Comparison of ENCODE assay signal across 8 mouse cellular contexts in genomic region chr11:80382626-80383018, GRCm38 (mm10). TPM values are rescaled to one million over a fixed set of nuclear protein-coding genes. Genes with fewer than 3 reads are reported as not detected.
A peak's percentile ranks its signal among the peaks of the same experiment; 100 is the strongest.
DNase-seq lines count a peak whose midpoint lies in the region; ATAC-seq and TF ChIP-seq lines count a peak whose summit lies in the region.

No protein-coding gene starts in this region.

- peak overlapping the region; percentile 98 for H3K4me3 ChIP-seq in testis, adult 2 months (ENCODE audit: control insufficient read depth, low read depth, low read length)
- peak overlapping the region; percentile 97 for H3K4me3 ChIP-seq in forebrain, embryonic 13.5 days
- peak overlapping the region; percentile 87 for H3K4me3 ChIP-seq in intestine, embryonic 15.5 days (replicated peaks)
- peak overlapping the region; percentile 98 for H3K4me3 ChIP-seq in megakaryocyte, embryonic 14.5 days (replicated peaks)

- H3K4me2 ChIP-seq in forebrain, embryonic 13.5 days: peak overlapping the region; percentile 71
- H3K4me2 ChIP-seq in intestine, embryonic 15.5 days (replicated peaks): peak overlapping the region; percentile 59

- DNase-seq in adrenal gland, adult 2 months: peak; percentile 59
- DNase-seq in adrenal gland, adult 8-10 months: no peak
- no peak for DNase-seq in testis, postnatal 10 days (ENCODE audit: low spot score)
- DNase-seq in spleen, postnatal 10 days (ENCODE audit: low spot score in 2 of 2): peak; percentile 55 to 65

- no peak for TF ChIP-seq CTCF in testis, adult 2 months (IDR thresholded peaks at IDR 0.05; ENCODE audit: control insufficient read depth, insufficient read depth, insufficient replicate concordance, low read depth, low read length)

- H3K4me1 ChIP-seq in testis, adult 2 months (ENCODE audit: control insufficient read depth, insufficient read depth, low read length): peaks cover 2% of the 10 kb centered on the region
- peaks cover 40% of the 10 kb centered on the region for H3K4me1 ChIP-seq in forebrain, embryonic 13.5 days
- peaks cover 8% of the 10 kb centered on the region; the same call in 1 of the 2 replicates for H3K4me1 ChIP-seq in intestine, embryonic 15.5 days (replicated peaks)
- peaks cover 35% of the 10 kb centered on the region for H3K4me1 ChIP-seq in megakaryocyte, embryonic 14.5 days

- H3K9me3 ChIP-seq in forebrain, embryonic 13.5 days (replicated peaks): no peaks in the 10 kb centered on the region
- H3K9me3 ChIP-seq in intestine, embryonic 15.5 days: no peaks in the 10 kb centered on the region
- no peaks in the 10 kb centered on the region for H3K9me3 ChIP-seq in megakaryocyte, embryonic 14.5 days

- peak overlapping the region; percentile 89 for H3K27ac ChIP-seq in testis, adult 2 months (ENCODE audit: control insufficient read depth, insufficient read depth, low read depth, low read length)
- H3K27ac ChIP-seq in forebrain, embryonic 13.5 days: peak overlapping the region; percentile 91
- H3K27ac ChIP-seq in intestine, embryonic 15.5 days: peak overlapping the region; percentile 92

- 8% methylated on average over 12 of the region's 12 CpGs for WGBS in forebrain, embryonic 13.5 days
- WGBS in intestine, embryonic 15.5 days: 3% methylated on average over 12 of the region's 12 CpGs

- H3K9ac ChIP-seq in forebrain, embryonic 13.5 days: peak overlapping the region; percentile 99
- peak overlapping the region; percentile 44 for H3K9ac ChIP-seq in intestine, embryonic 15.5 days

- no peaks in the 10 kb centered on the region for H3K27me3 ChIP-seq in testis, adult 2 months (ENCODE audit: control insufficient read depth, insufficient read depth, low read length)
- no peaks in the 10 kb centered on the region for H3K27me3 ChIP-seq in forebrain, embryonic 13.5 days
- no peaks in the 10 kb centered on the region for H3K27me3 ChIP-seq in intestine, embryonic 15.5 days (replicated peaks)
- no peaks in the 10 kb centered on the region for H3K27me3 ChIP-seq in megakaryocyte, embryonic 14.5 days (replicated peaks)

- TF ChIP-seq POLR2A in testis, adult 2 months (IDR thresholded peaks at IDR 0.05; ENCODE audit: control insufficient read depth, low read depth, low read length): no peak

- H3K36me3 ChIP-seq in testis, adult 2 months (ENCODE audit: control insufficient read depth, insufficient read depth, low read length): peaks cover 4% of the 10 kb centered on the region
- peaks cover 7% of the 10 kb centered on the region for H3K36me3 ChIP-seq in forebrain, embryonic 13.5 days (ENCODE audit: poor library complexity, severe bottlenecking)
- peaks cover 3% of the 10 kb centered on the region; the same call in 1 of the 2 replicates for H3K36me3 ChIP-seq in intestine, embryonic 15.5 days
- H3K36me3 ChIP-seq in megakaryocyte, embryonic 14.5 days (replicated peaks; ENCODE audit: low read length): peaks cover 34% of the 10 kb centered on the region

- ATAC-seq in forebrain, embryonic 13.5 days: peak; percentile 11
- ATAC-seq in intestine, embryonic 15.5 days: peak; percentile 35

RNA-seq across cellular contexts. Expression of gene Zfp207, which starts 0.5 kb away (rescaled TPM):
- total RNA-seq in adrenal gland, adult 2 months (2021): 100 to 1,000 TPM; 131 to 142 TPM
- polyA plus RNA-seq in adrenal gland, adult 2 months (2012; rRNA removed): 45.7 and 53.3 TPM in 2 replicates
- 100 to 1,000 TPM; 115 to 175 (median 146) TPM for total RNA-seq in adrenal gland, adult 8-10 months (2022)
- polyA plus RNA-seq in testis, adult 2 months (2012; rRNA removed): 70.5 and 80.4 TPM in 2 replicates
- polyA plus RNA-seq in forebrain, embryonic 13.5 days (2015; fragmentation: Nextera tagmentation; extraction: Ambion mirVana): 266 and 272 TPM in 2 replicates
- polyA plus RNA-seq in intestine, embryonic 15.5 days (2015; fragmentation: Nextera tagmentation; extraction: Ambion mirVana): 177 and 197 TPM in 2 replicates
- 11.3 and 21.4 TPM in 2 replicates for polyA plus RNA-seq in megakaryocyte, embryonic 14.5 days (2012; ENCODE audit: insufficient read depth, low replicate concordance)

RNA-seq across cellular contexts. Expression of gene 5730455P16Rik, which starts 4.8 kb away (rescaled TPM):
- 10 to 100 TPM; 14.4 to 20.7 TPM for total RNA-seq in adrenal gland, adult 2 months (2021)
- polyA plus RNA-seq in adrenal gland, adult 2 months (2012; rRNA removed): 2.7 and 3.8 TPM in 2 replicates
- total RNA-seq in adrenal gland, adult 8-10 months (2022): 10 to 100 TPM; 23.4 to 34.3 (median 27.3) TPM
- 1.7 and 2.1 TPM in 2 replicates for polyA plus RNA-seq in testis, adult 2 months (2012; rRNA removed)
- polyA plus RNA-seq in forebrain, embryonic 13.5 days (2015; fragmentation: Nextera tagmentation; extraction: Ambion mirVana): 30.3 and 32.3 TPM in 2 replicates
- 15.7 and 18.4 TPM in 2 replicates for polyA plus RNA-seq in intestine, embryonic 15.5 days (2015; fragmentation: Nextera tagmentation; extraction: Ambion mirVana)
- polyA plus RNA-seq in megakaryocyte, embryonic 14.5 days (2012; ENCODE audit: insufficient read depth, low replicate concordance): 0.60 and 1.8 TPM in 2 replicates

RNA-seq across cellular contexts. Expression of gene Psmd11, which starts 45.8 kb away (rescaled TPM):
- total RNA-seq in adrenal gland, adult 2 months (2021): 100 to 1,000 TPM; 142 to 155 TPM
- polyA plus RNA-seq in adrenal gland, adult 2 months (2012; rRNA removed): 16.6 and 19.9 TPM in 2 replicates
- total RNA-seq in adrenal gland, adult 8-10 months (2022): 100 to 1,000 TPM; 121 to 161 (median 141) TPM
- polyA plus RNA-seq in testis, adult 2 months (2012; rRNA removed): 55.2 and 61.4 TPM in 2 replicates
- 370 and 373 TPM in 2 replicates for polyA plus RNA-seq in forebrain, embryonic 13.5 days (2015; fragmentation: Nextera tagmentation; extraction: Ambion mirVana)
- 269 and 297 TPM in 2 replicates for polyA plus RNA-seq in intestine, embryonic 15.5 days (2015; fragmentation: Nextera tagmentation; extraction: Ambion mirVana)
- polyA plus RNA-seq in megakaryocyte, embryonic 14.5 days (2012; ENCODE audit: insufficient read depth, low replicate concordance): 11.2 and 54.6 TPM in 2 replicates

Comparison
In these comparisons a context has a peak if more than half of its experiments do, and no peak if none do; other contexts are left out.
1. DNase-seq: peak in adrenal gland, adult 2 months (single experiment) and spleen, postnatal 10 days (2 of 2); none in adrenal gland, adult 8-10 months (single experiment) and testis, postnatal 10 days (single experiment).
2. Peak in every context shown above with its lines, with median percentiles within 50 percentile points of each other: H3K27ac ChIP-seq and H3K4me3 ChIP-seq.